In the genomic region with DNA sequence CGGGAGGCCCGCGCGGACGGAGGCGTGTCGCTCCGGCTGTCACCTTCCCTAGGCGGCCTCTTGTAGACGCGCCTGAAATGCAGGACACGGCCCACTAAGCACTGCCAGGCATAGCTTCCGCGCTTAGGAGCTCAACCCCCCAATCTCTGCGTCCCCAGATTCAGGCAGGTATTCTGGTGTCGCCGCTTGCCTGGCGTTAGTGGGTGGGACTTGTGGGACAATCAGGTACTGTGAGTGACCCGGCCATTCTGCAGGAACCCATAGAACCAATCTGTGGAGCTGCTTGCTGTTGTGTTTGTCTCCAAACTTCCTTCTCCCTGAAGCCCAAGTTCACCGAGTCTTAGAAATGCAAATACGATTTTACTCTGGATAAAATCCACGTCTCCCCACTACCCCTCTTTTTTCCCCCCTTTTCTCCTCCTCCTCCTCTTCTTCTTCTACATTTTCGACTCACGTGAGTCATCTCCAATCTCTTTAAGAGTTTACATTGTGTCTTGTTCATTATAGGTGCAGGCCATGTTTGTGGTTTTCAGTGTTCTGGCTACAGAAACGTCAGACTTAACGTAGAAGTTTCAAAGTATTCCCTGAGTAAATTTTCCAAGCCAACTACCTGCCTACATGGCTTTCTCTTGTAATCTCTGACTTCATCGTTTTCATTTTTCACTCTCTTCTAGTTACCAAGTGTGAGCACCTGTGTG, we compare ENCODE assay signal across 8 mouse cellular contexts. TPM values are rescaled to one million over a fixed set of nuclear protein-coding genes. Genes with fewer than 3 reads are reported as not detected.
DNase-seq lines count a peak whose midpoint lies in the region; ATAC-seq and TF ChIP-seq lines count a peak whose summit lies in the region.

A gene (minus strand): TSS at position 140 of the 698 bp plus-strand sequence.

- TF ChIP-seq CTCF in forebrain, postnatal 0 days (IDR thresholded peaks at IDR 0.05; ENCODE audit: low read depth) = no peak

- H3K4me3 ChIP-seq in kidney, embryonic 16.5 days (ENCODE audit: low read length) = peak within 1 kb of the TSS; percentile 64
- peak within 1 kb of the TSS; percentile 79 for H3K4me3 ChIP-seq in forebrain, postnatal 0 days (ENCODE audit: low read depth, low read length)
- H3K4me3 ChIP-seq in hindbrain, embryonic 16.5 days (ENCODE audit: low read length) = peak within 1 kb of the TSS; percentile 80
- peak within 1 kb of the TSS; percentile 97 for H3K4me3 ChIP-seq in macrophage (ENCODE audit: inconsistent target)

- DNase-seq in kidney, postnatal 10 days = no peak
- no peak for DNase-seq in adrenal gland, adult 2 months
- no peak for DNase-seq in forebrain, postnatal 0 days
- DNase-seq in cerebellum, adult 18-20 months = no peak
- DNase-seq in frontal cortex, postnatal 25 days (ENCODE audit: low spot score in 2 of 2) = no peak

- ATAC-seq in kidney, embryonic 16.5 days (ENCODE audit: low FRiP score, low TSS enrichment) = no peak; the same call in 1 of the 2 replicates
- ATAC-seq in forebrain, postnatal 0 days = no peak
- ATAC-seq in hindbrain, embryonic 16.5 days = no peak

- WGBS in kidney, embryonic 16.5 days = 1% methylated on average over 27 of the region's 27 CpGs
- 2% methylated on average over 27 of the region's 27 CpGs for WGBS in forebrain, postnatal 0 days
- 2% methylated on average over 24 of the region's 27 CpGs for WGBS in hindbrain, embryonic 16.5 days
- 1% methylated on average over 27 of the region's 27 CpGs for WGBS in macrophage (ENCODE audit: missing documents)

- peak within 1 kb of the TSS; percentile 93 for H3K27ac ChIP-seq in kidney, embryonic 16.5 days (ENCODE audit: low read length)
- peak within 1 kb of the TSS; percentile 92 for H3K27ac ChIP-seq in forebrain, postnatal 0 days (ENCODE audit: low read depth, low read length)
- peak within 1 kb of the TSS; percentile 93 for H3K27ac ChIP-seq in hindbrain, embryonic 16.5 days (ENCODE audit: low read depth, low read length)
- H3K27ac ChIP-seq in macrophage = peak within 1 kb of the TSS; percentile 99

- H3K79me2 ChIP-seq in macrophage (ENCODE audit: inconsistent target) = peaks cover 72% of the 10 kb centered on the region

- H3K27me3 ChIP-seq in kidney, embryonic 16.5 days (ENCODE audit: insufficient read depth, low read length) = no peaks in the 10 kb centered on the region
- H3K27me3 ChIP-seq in forebrain, postnatal 0 days (ENCODE audit: insufficient read depth, low read length) = no peaks in the 10 kb centered on the region
- no peaks in the 10 kb centered on the region for H3K27me3 ChIP-seq in hindbrain, embryonic 16.5 days (replicated peaks; ENCODE audit: control insufficient read depth, insufficient read depth, low read length)

- H3K36me3 ChIP-seq in kidney, embryonic 16.5 days (ENCODE audit: insufficient read depth, low read length) = 0 out of 2 replicates have a peak, but pooled peaks cover 5% of the 10 kb centered on the region
- H3K36me3 ChIP-seq in forebrain, postnatal 0 days (ENCODE audit: insufficient read depth) = 0 out of 2 replicates have a peak, but pooled peaks cover 3% of the 10 kb centered on the region
- H3K36me3 ChIP-seq in hindbrain, embryonic 16.5 days (ENCODE audit: control insufficient read depth, insufficient read depth, low read length) = no peaks in the 10 kb centered on the region
- H3K36me3 ChIP-seq in macrophage (ENCODE audit: inconsistent target) = peaks cover 18% of the 10 kb centered on the region

- H3K4me2 ChIP-seq in kidney, embryonic 16.5 days (replicated peaks; ENCODE audit: low read depth, low read length) = peak within 1 kb of the TSS; percentile 70
- H3K4me2 ChIP-seq in forebrain, postnatal 0 days (ENCODE audit: low read depth) = peak within 1 kb of the TSS; percentile 63
- peak within 1 kb of the TSS; percentile 83 for H3K4me2 ChIP-seq in hindbrain, embryonic 16.5 days (ENCODE audit: low read length)

- H3K9ac ChIP-seq in kidney, embryonic 16.5 days (replicated peaks; ENCODE audit: low read length) = peak within 1 kb of the TSS; percentile 91
- H3K9ac ChIP-seq in forebrain, postnatal 0 days = peak within 1 kb of the TSS; percentile 89
- peak within 1 kb of the TSS; percentile 93 for H3K9ac ChIP-seq in hindbrain, embryonic 16.5 days (ENCODE audit: low read depth, low read length)

- peaks cover 12% of the 10 kb centered on the region for H3K4me1 ChIP-seq in kidney, embryonic 16.5 days (ENCODE audit: insufficient read depth, low read length)
- H3K4me1 ChIP-seq in forebrain, postnatal 0 days (ENCODE audit: insufficient read depth) = peaks cover 9% of the 10 kb centered on the region; the same call in 1 of the 2 replicates
- peaks cover 19% of the 10 kb centered on the region for H3K4me1 ChIP-seq in hindbrain, embryonic 16.5 days (ENCODE audit: control insufficient read depth, insufficient read depth, low read depth, low read length)

- H3K9me3 ChIP-seq in kidney, embryonic 16.5 days (ENCODE audit: low read length) = no peaks in the 10 kb centered on the region
- no peaks in the 10 kb centered on the region for H3K9me3 ChIP-seq in forebrain, postnatal 0 days (ENCODE audit: low read length)
- no peaks in the 10 kb centered on the region for H3K9me3 ChIP-seq in hindbrain, embryonic 16.5 days (ENCODE audit: control insufficient read depth, low read length)

RNA-seq across cellular contexts. Expression of the gene that starts here (rescaled TPM):
- 70.6 and 72.6 TPM in 2 replicates for polyA plus RNA-seq in kidney, embryonic 16.5 days (2015; fragmentation: Nextera tagmentation; extraction: Ambion mirVana)
- 10 to 100 TPM; 36.6 to 56.2 TPM for total RNA-seq in adrenal gland, adult 2 months (2021)
- polyA plus RNA-seq in adrenal gland, adult 2 months (2012; rRNA removed) = 1.9 and 2.0 TPM in 2 replicates
- 82.9 and 115 TPM in 2 replicates for total RNA-seq in forebrain, postnatal 0 days (2014; rRNA removed)
- polyA plus RNA-seq in forebrain, postnatal 0 days (2015; fragmentation: Nextera tagmentation; extraction: Ambion mirVana) = 65.5 and 76.9 TPM in 2 replicates
- polyA plus RNA-seq in hindbrain, embryonic 16.5 days (2015; fragmentation: Nextera tagmentation; extraction: Ambion mirVana) = 52.7 and 59.8 TPM in 2 replicates
- total RNA-seq in macrophage (2018; cell fraction: chromatin; rRNA removed) = 10 to 100 TPM in 25 of 26 experiments, 1 to 10 TPM in 1; 9.4 to 56.6 (median 34.2) TPM
- 10 to 100 TPM; 29.1 to 55.4 (median 41.7) TPM for total RNA-seq in macrophage (2018; cell fraction: cytosol; rRNA removed)
- total RNA-seq in macrophage (2018; cell fraction: nucleus; rRNA removed) = 10 to 100 TPM in 25 of 26 experiments, 1 to 10 TPM in 1; 9.8 to 43.5 (median 26.5) TPM
- 49.5 to 67.1 TPM (median 53.0 TPM) in 3 replicates for polyA plus RNA-seq in macrophage (2018)

Comparison
In these comparisons a context has a peak if more than half of its experiments do, and no peak if none do; other contexts are left out.
1. RNA of the gene that starts here (polyA plus RNA-seq): 70.6 to 72.6 TPM in kidney, embryonic 16.5 days, 65.5 to 76.9 TPM in forebrain, postnatal 0 days, 49.5 to 67.1 TPM in macrophage and 52.7 to 59.8 TPM in hindbrain, embryonic 16.5 days; 1.9 to 2.0 TPM in adrenal gland, adult 2 months; every median in the first group is over 10 times any median in the second.
2. Peak in every context shown above with its lines, with median percentiles within 50 percentile points of each other: H3K27ac ChIP-seq, H3K4me2 ChIP-seq, H3K4me3 ChIP-seq and H3K9ac ChIP-seq.